Mouse (Mus musculus): ENCODE data around the gene Josd1. TPM values are rescaled to one million over a fixed set of nuclear protein-coding genes. Genes with fewer than 3 reads are reported as not detected.
A peak's percentile ranks its signal among the peaks of the same experiment; 100 is the strongest.

Gene Josd1
- total RNA-seq (2018; cell fraction: chromatin; rRNA removed) = 10 to 100 TPM in 1 of 26 experiments, 1 to 10 TPM in 25; 1.7 to 10.0 (median 4.2) TPM
- total RNA-seq (2018; cell fraction: cytosol; rRNA removed) = 10 to 100 TPM; 12.9 to 25.9 (median 17.1) TPM
- total RNA-seq (2018; cell fraction: nucleus; rRNA removed) = 10 to 100 TPM in 16 of 26 experiments, 1 to 10 TPM in 10; 5.7 to 18.4 (median 10.6) TPM
- polyA plus RNA-seq (2018) = 13.3 to 18.4 TPM (median 16.8 TPM) in 3 replicates

- WGBS (ENCODE audit: missing documents) = under 1% methylated on average over 68 of the region's 72 CpGs
- H3K79me2 ChIP-seq (ENCODE audit: inconsistent target) = peaks cover 61% of the 10 kb centered on the region
- H3K4me3 ChIP-seq (ENCODE audit: inconsistent target) = peak within 1 kb of the TSS; percentile 55
- H3K27ac ChIP-seq = peak within 1 kb of the TSS; percentile 34
- H3K36me3 ChIP-seq (ENCODE audit: inconsistent target) = no peaks in the 10 kb centered on the region
These were observed at the start of gene Josd1 for GRCm38 (mm10) chr15:79687646-79688267. TSS of gene Josd1 (minus strand) at chr15:79687919.

DNA sequence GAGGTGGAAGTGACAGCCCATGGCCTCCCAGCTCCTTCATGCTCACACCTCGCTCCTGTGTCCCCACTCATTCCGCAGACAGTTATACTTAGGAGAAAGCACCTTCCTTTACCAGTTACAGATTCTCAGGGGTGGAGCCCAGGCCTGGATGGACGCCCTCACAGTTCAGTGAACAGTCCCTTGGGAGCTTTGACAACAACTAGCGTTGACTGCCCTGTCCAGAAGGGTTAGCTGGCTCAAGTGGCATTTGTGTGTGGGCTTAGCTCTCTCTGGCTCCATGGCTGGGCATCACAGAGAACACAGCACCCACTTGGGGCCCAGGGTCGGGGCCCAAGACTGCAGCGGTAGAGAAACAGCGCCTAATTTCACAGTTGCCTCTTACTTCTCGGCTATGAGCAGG, 46.6 kb upstream of the Josd1 start:
- Histone ChIP-seq H3K4me3 (ENCODE audit: inconsistent target) (no peak overlapping the region), H3K36me3 (ENCODE audit: inconsistent target) (peaks cover 82% of the 10 kb centered on the region), H3K79me2 (ENCODE audit: inconsistent target) (peaks cover 7% of the 10 kb centered on the region; the same call in 1 of the 2 replicates), H3K27ac (no peak overlapping the region)
- WGBS (ENCODE audit: missing documents) = 75% methylated on average over 8 of the region's 8 CpGs

- Histone ChIP-seq H3K4me3 (ENCODE audit: inconsistent target) (no peak overlapping the region), H3K79me2 (ENCODE audit: inconsistent target) (peaks cover under 1% of the 10 kb centered on the region; the same call in 1 of the 2 replicates), H3K36me3 (ENCODE audit: inconsistent target) (peaks cover 86% of the 10 kb centered on the region), H3K27ac (no peak overlapping the region)
- WGBS (ENCODE audit: missing documents) = 32% methylated on average over 4 of the region's 4 CpGs
These were observed 45.9 kb upstream of the Josd1 start for GRCm38 (mm10) chr15:79733640-79734039.

- Histone ChIP-seq H3K27ac (no peak overlapping the region), H3K79me2 (ENCODE audit: inconsistent target) (no peaks in the 10 kb centered on the region), H3K36me3 (ENCODE audit: inconsistent target) (peaks cover 86% of the 10 kb centered on the region), H3K4me3 (ENCODE audit: inconsistent target) (no peak overlapping the region)
- WGBS (ENCODE audit: missing documents) = 97% methylated on average over 8 of the region's 8 CpGs
These were observed 45.5 kb upstream of the Josd1 start for GRCm38 (mm10) chr15:79733192-79733591.

DNA sequence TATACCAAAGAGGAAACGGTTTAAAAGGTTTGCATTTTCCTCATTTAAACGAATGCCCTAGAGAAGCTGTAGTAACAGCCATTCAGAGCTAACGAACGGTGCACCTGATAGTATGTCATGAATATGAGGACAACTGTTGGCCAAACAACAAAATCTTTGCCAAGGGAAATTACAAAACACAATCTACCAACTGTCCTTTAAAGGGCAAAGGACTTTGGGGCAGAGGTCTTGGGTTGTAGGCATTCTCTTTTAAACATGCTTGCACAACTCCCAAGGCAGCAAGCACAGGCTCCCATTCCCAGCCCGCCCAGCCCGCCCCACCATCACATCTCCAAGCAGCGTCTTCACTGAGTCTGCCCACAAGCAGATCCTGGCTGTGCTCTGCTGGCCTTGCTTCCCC, 43.8 kb upstream of the Josd1 start:
- Histone ChIP-seq H3K4me3 (ENCODE audit: inconsistent target) (no peak overlapping the region), H3K27ac (no peak overlapping the region), H3K79me2 (ENCODE audit: inconsistent target) (no peaks in the 10 kb centered on the region), H3K36me3 (ENCODE audit: inconsistent target) (peaks cover 86% of the 10 kb centered on the region)
- WGBS (ENCODE audit: missing documents) = 52% methylated on average over 7 of the region's 7 CpGs

DNA sequence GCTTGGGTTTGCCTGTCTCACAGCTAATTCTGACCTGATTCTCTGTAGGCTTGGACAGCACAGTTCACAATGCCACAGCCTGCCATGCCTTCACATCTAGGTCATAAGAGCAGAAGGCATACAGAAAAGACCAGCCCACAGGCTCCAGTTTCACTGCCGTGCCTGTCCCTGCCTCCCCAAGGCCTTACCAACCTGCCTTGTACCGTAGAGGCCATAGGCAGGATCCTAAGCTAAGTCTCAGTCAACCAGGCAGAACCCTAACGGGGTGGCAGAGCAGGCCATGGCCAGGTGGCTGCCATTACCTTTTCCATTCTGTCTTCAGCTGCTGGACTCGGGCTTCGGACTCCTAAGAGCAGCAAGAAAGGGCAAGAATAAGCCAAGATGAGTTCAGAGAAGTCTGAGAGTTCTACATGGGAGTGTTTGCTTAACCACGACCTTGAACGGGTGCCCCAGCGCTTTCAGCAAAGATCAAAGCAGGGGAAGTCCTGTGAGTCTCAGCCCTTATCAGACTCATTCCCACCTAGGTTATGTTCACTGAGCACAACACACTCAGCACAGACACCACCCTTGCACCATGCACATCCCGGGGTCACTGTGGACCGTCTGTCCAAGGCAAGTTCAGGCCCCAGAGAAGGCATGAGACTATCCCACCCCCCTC, 41.1 kb upstream of the Josd1 start:
- Histone ChIP-seq H3K79me2 (ENCODE audit: inconsistent target) (no peaks in the 10 kb centered on the region), H3K27ac (no peak overlapping the region), H3K36me3 (ENCODE audit: inconsistent target) (peaks cover 86% of the 10 kb centered on the region), H3K4me3 (ENCODE audit: inconsistent target) (no peak overlapping the region)
- WGBS (ENCODE audit: missing documents) = 90% methylated on average over 9 of the region's 10 CpGs

DNA sequence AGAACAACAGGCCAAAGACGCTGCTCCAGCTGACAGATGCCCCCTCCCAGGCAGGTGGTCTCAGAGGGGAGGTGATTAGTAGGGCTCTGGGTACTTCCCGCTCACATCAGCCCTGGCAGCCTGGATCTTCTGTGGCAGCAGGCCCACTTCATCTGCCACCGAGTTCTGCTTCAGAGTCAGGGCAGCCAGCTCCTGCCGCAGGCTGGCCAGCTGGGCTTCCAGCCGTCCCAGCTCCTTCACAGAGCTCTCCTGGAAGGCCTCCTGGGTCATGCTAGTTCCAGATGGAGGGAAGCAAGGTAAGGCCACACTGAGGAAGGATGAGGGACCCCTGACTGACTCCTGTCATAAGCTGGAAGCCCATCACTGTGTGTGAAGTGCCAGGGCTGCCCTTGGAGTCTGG, 40.6 kb upstream of the Josd1 start:
- no peaks in the 10 kb centered on the region for H3K79me2 ChIP-seq (ENCODE audit: inconsistent target)
- peaks cover 81% of the 10 kb centered on the region for H3K36me3 ChIP-seq (ENCODE audit: inconsistent target)
- H3K4me3 ChIP-seq (ENCODE audit: inconsistent target) = no peak overlapping the region
- no peak overlapping the region for H3K27ac ChIP-seq
- WGBS (ENCODE audit: missing documents) = 93% methylated on average over 5 of the region's 5 CpGs

GRCm38 (mm10) chr15:79727840-79728239, 40.1 kb upstream of the Josd1 start:
- 98% methylated on average over 6 of the region's 6 CpGs for WGBS (ENCODE audit: missing documents)
- Histone ChIP-seq H3K4me3 (ENCODE audit: inconsistent target) (no peak overlapping the region), H3K79me2 (ENCODE audit: inconsistent target) (no peaks in the 10 kb centered on the region), H3K36me3 (ENCODE audit: inconsistent target) (peaks cover 76% of the 10 kb centered on the region), H3K27ac (no peak overlapping the region)

GRCm38 (mm10) chr15:79725190-79725789, 37.6 kb upstream of the Josd1 start:
- no peak overlapping the region for H3K27ac ChIP-seq
- WGBS (ENCODE audit: missing documents) = 88% methylated on average over 11 of the region's 11 CpGs
- H3K36me3 ChIP-seq (ENCODE audit: inconsistent target) = peaks cover 56% of the 10 kb centered on the region
- H3K79me2 ChIP-seq (ENCODE audit: inconsistent target) = no peaks in the 10 kb centered on the region
- H3K4me3 ChIP-seq (ENCODE audit: inconsistent target) = no peak overlapping the region

DNA sequence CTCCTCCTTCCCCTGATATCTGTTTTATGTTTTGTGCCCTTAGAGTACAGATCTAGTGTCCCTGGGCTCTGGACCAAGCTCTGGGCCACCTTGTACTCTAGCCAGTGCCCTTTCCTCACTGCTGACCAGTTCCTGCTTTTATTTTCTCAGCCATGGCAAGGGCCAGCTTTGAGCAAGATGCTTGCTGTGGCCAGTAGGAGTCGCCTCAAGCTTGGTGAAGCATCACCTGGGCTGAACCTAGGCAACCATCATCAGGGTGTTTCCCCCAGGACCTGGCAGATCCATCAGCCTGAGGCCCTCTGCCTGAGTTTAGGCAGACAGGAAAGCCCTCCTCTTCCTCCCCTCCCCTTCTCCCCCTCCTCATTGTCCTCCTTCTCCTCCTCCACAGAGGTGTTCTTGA, 35.7 kb upstream of the Josd1 start:
- Histone ChIP-seq H3K79me2 (ENCODE audit: inconsistent target) (no peaks in the 10 kb centered on the region), H3K4me3 (ENCODE audit: inconsistent target) (no peak overlapping the region), H3K36me3 (ENCODE audit: inconsistent target) (peaks cover 46% of the 10 kb centered on the region), H3K27ac (no peak overlapping the region)
- WGBS (ENCODE audit: missing documents) = 8% methylated on average over 1 of the region's 1 CpGs

- Histone ChIP-seq H3K4me3 (ENCODE audit: inconsistent target) (no peak overlapping the region), H3K79me2 (ENCODE audit: inconsistent target) (no peaks in the 10 kb centered on the region), H3K27ac (no peak overlapping the region), H3K36me3 (ENCODE audit: inconsistent target) (peaks cover 46% of the 10 kb centered on the region)
- 51% methylated on average over 3 of the region's 4 CpGs for WGBS (ENCODE audit: missing documents)
These were observed 33.1 kb upstream of the Josd1 start for GRCm38 (mm10) chr15:79720796-79721195.

DNA sequence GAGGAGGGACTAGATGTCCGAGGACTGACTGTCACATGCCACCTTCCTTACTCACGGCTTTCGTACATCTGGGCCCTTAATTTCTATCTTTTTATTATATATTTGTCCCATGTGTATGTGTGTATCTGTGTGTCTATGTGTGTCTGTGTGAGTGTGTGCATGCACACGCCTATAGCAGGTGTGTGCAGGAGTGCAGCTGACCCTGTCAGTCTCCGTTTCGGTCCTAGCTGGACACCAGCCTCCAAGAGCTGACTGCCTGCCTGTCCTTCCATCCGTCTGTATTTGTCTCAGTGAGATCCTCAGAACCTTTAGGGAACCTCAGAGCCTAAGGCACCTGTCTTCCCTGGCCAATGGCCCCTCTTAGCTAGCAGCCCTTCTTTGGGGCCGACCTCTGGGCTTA, 32.5 kb upstream of the Josd1 start:
- Histone ChIP-seq H3K27ac (no peak overlapping the region), H3K79me2 (ENCODE audit: inconsistent target) (no peaks in the 10 kb centered on the region), H3K4me3 (ENCODE audit: inconsistent target) (no peak overlapping the region), H3K36me3 (ENCODE audit: inconsistent target) (peaks cover 47% of the 10 kb centered on the region)
- 90% methylated on average over 8 of the region's 8 CpGs for WGBS (ENCODE audit: missing documents)

- Histone ChIP-seq H3K4me3 (ENCODE audit: inconsistent target) (no peak overlapping the region), H3K27ac (no peak overlapping the region), H3K79me2 (ENCODE audit: inconsistent target) (no peaks in the 10 kb centered on the region), H3K36me3 (ENCODE audit: inconsistent target) (peaks cover 72% of the 10 kb centered on the region)
- WGBS (ENCODE audit: missing documents) = 96% methylated on average over 6 of the region's 6 CpGs
These were observed 29.0 kb upstream of the Josd1 start for GRCm38 (mm10) chr15:79716710-79717109.

DNA sequence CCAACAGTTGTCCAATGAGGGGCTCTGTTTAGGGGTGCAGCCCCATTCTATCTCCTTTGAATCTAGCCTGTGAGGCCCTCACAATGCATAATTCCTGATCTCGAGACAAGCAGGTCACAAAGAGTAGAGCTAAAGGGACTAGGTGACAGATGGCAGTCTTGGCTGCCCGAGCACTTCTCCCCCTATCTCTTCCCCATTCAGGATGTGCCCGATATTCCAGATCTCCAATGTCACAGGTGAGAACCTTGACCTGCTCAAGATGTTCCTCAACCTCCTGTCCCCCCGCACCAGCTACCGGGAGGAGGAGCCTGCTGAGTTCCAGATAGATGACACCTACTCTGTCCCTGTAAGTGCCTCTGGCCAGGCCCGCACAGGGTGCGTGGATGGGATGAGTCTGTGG, 27.9 kb upstream of the Josd1 start:
- H3K4me3 ChIP-seq (ENCODE audit: inconsistent target) = no peak overlapping the region
- H3K36me3 ChIP-seq (ENCODE audit: inconsistent target) = peaks cover 82% of the 10 kb centered on the region
- no peaks in the 10 kb centered on the region for H3K79me2 ChIP-seq (ENCODE audit: inconsistent target)
- WGBS (ENCODE audit: missing documents) = 90% methylated on average over 7 of the region's 7 CpGs
- H3K27ac ChIP-seq = no peak overlapping the region
